Mouse (Mus musculus) 416B (cell line): ENCODE measurements around the gene Ipo11.
A peak's percentile ranks its signal among the peaks of the same experiment; 100 is the strongest.

Source experiments
- DNase-seq: peaks from one replicate; pipeline ENCODE4 v3.0.0; 2011; ENCODE audit warnings: low read depth

Ipo11 gene

DNA sequence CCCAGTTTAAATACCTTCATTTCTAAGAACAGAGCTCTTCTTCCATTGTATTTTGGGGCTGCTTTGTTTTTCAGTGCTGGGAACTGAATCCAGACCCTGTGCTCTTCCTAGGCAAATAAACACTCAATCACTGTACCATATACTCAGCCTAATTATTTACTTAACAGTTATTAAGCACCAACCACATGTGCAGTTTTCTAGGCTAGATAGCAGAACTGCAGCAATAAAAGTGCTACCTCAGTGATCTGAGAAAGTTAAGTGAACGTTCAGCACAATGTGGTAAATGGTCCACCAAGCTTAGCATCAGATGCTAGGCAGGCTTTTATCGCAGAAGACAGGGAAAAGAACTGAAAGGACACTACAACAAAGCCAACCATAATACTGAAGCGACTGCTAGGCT is 32.1 kb downstream of the Ipo11 start:
- DNase-seq: no peak

- DNase-seq: peak; percentile 56
These were observed 42.5 kb downstream of the Ipo11 start for GRCm38 (mm10) chr13:106894284-106894683.

- DNase-seq: no peak
These were observed 43.1 kb downstream of the Ipo11 start for GRCm38 (mm10) chr13:106893701-106894100.

- DNase-seq: no peak
These were observed 43.6 kb downstream of the Ipo11 start for GRCm38 (mm10) chr13:106893196-106893595.

DNA sequence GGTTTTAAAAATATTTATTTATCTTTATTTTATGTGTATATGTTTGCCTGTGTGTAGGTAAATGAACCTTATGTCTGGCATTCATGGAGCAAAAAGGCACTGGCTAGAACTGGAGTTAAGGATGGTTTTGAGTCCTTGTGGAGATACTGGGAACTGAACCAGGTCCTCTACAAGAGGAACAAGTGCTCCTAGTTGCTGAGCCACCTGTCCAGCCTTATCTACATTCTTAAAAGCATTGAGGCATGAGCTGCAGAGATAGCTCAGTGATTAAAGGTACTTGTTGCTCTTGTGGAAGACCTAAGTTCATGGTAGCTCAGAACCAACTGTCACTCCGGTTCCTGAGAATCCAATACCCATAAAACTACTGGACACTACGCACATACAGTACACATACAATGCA is 49.4 kb downstream of the Ipo11 start:
- DNase-seq: no peak

- DNase-seq: peak; percentile 16
These were observed 52.5 kb downstream of the Ipo11 start for GRCm38 (mm10) chr13:106884249-106884648.

GRCm38 (mm10) chr13:106876278-106876677 is 60.5 kb downstream of the Ipo11 start:
- peak; percentile 52 for DNase-seq

- no peak for DNase-seq
These were observed 71.2 kb downstream of the Ipo11 start for GRCm38 (mm10) chr13:106865547-106865946.

DNA sequence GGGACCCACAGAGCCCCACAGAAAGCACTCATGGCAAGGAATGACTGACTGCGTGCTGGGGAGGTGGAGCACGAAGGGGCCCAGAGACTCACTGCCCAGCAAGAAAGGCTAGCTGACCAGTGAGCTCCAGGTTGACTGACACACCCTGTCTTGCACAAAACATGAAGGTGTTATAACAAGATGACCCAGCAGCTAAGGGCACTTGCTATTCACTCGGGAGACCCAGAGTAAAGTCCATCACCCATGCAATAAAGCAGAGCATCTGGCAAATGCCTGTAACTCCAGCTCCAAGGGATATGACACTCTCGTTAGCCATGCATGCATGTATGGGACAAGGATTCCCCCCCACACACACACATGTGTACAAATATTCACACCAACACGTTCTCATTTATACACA is 78.0 kb downstream of the Ipo11 start:
- no peak for DNase-seq

GRCm38 (mm10) chr13:106856556-106856955 is 80.2 kb downstream of the Ipo11 start:
- no peak for DNase-seq

DNA sequence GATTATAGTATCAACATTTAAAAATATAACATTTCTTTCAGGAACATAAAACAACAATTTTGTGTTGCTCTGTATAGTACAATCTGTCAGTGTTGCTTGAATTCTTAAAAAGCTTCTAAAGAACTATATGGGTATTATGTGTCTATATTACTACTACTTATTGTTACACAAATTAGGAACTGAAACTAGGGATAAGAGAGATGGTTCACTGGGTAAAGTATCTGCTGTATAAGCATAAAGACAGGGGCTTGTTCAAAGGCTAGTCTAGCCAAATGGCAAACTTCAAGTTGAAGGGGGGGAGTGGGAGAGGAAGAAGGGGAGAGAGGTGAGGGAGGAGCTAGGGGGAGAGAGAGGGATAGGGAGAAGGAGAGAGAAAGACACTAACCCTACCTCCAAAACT is 89.2 kb downstream of the Ipo11 start:
- DNase-seq: no peak

DNA sequence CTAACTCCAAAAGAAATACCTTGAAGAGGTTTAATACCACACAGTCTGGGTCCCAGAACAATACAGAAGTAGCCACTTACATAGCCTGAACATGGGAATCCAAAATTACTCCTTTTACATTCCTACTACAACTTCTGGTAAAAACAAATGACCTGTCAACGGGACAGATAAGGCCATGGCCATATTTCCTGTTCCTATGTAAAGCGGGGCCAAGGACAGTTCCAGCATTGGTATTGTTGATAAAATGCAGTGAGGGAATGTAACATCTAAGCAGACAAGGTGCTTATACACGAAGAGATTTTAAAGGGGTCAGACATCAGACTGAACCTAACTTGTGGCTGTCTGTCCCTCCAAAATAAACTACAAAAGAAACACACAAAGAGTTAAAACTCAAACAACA is 91.8 kb downstream of the Ipo11 start:
- DNase-seq: no peak

GRCm38 (mm10) chr13:106842542-106842941 is 94.2 kb downstream of the Ipo11 start:
- no peak for DNase-seq

DNA sequence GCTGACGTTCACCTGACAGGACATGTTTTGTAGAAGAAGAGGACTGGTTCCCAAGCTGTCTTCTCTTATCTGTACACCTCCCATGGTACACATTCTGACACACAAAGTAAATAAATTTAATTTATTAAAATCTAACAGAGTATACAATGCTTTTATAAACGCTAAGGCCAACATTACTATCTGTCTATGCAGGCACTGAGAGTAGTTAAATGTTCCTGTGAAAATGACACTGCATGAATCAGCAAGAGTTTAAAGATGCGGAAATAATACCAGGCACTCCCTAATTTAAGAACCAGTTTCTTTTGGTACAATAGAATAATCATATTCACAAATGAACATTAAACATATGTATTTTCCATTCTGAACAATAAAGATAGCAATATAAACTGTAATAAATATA is 98.0 kb downstream of the Ipo11 start:
- DNase-seq: no peak

- DNase-seq: no peak
These were observed 100.3 kb downstream of the Ipo11 start for GRCm38 (mm10) chr13:106836527-106836879.

GRCm38 (mm10) chr13:106835844-106836526 is 100.8 kb downstream of the Ipo11 start:
- peak; percentile 94 for DNase-seq

- DNase-seq: no peak
These were observed 106.7 kb downstream of the Ipo11 start for GRCm38 (mm10) chr13:106830029-106830428.

DNA sequence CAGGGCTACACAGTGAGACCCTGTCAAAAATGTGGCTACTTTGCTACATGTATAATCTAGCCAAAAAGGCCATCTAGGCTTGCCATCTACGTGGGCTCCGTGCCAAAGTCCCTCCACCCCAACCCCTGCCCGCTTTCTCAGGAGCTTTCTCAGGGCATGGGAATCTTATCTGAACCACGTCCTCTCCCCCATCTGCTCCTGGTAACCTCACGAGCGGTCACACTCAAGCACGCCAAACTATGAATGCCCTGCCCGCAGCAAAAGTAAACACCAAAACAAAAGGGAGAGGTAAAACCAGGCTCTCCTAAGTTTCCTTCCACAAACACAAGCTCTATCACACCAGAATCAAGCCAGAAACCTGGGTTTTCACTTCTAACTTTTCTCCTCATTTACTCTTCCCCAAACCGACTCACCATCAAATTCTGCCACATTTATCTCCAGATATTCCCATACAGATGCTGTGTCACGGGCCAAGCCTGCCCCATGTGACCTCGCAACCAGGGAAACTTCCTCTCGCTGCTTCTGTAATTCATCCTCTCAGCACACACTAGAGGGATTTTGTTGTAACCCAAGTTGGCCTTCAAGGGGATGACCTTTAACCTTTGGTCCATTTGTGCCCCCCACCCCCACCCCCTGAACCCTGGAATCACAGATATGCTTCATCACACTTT is 107.3 kb downstream of the Ipo11 start:
- DNase-seq: no peak

- DNase-seq: no peak
These were observed 111.1 kb downstream of the Ipo11 start for GRCm38 (mm10) chr13:106825618-106826017.

- no peak for DNase-seq
These were observed 112.9 kb downstream of the Ipo11 start for GRCm38 (mm10) chr13:106823875-106824191.

DNA sequence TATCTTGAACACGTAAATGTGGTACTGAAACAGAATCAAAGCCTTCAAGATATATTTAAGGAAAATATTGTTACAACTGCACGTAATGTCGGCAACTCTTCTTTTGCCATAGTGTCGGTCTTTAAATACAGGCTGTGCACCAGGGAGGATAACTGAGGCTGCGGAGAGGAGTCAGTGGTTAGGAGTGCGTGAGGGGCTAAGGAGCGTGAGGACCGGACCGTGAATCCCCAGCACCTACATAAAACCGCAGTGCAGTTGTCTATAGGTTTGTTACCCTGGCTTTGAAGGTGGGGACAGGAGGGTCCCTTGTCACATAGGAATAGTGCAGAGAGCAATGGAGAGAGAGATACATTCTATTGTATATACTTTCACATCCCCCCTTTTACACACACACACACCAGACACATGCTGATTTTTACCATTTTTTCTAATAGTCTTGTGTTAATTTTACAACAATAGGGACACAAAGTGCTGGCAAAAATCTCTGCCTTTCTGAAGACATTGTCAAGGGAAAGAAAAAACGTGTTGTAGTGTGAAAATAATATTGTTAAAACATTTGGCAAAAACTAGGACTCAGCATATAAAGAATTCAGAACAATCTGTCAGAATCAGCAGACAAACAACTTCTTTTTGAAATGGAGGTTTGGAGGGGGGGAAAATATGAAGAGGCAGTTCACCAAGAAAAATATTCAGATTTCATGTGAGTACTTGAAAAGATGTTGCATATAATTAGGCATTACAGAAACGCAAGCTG is 113.5 kb downstream of the Ipo11 start:
- no peak for DNase-seq

GRCm38 (mm10) chr13:106820149-106820548 is 116.6 kb downstream of the Ipo11 start:
- DNase-seq: no peak

DNA sequence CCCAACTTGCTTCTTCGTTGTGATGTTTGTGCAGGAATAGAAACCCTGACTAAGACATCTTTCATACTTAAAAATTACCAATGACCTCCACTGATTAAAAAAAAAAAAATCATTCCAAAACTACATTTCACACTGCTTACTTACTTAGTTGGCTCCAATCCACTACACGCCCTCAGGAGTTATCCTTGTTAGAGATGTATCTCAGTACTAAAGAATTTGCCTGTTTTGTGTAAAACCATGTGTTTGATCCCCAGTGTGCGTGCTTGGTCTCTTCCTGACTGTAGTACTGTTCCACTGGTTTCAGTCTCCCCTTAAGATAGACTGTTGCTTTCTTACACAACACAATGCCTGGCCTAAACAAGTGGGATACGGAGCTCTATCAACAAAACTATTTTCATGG is 117.0 kb downstream of the Ipo11 start:
- DNase-seq: no peak
